Mouse (Mus musculus): ENCODE measurements at regions not wholly inside any gene's neighbourhood (a gene's known extent, or its start where the extent isn't known, plus 50 kb on each side); places are given as distances from the start of the nearest gene placed in this dataset.

- 26% methylated on average over 5 of the region's 5 CpGs for WGBS
- Histone ChIP-seq H3K9ac (ENCODE audit: low read depth, low read length) (no peak overlapping the region), H3K4me3 (ENCODE audit: low read length) (no peak overlapping the region), H3K4me2 (replicated peaks; ENCODE audit: low read depth, low read length) (no peak overlapping the region), H3K4me1 (ENCODE audit: control insufficient read depth, insufficient read depth, low read length) (no peaks in the 10 kb centered on the region), H3K9me3 (ENCODE audit: control insufficient read depth, low read length) (no peaks in the 10 kb centered on the region), H3K27me3 (ENCODE audit: control insufficient read depth, insufficient read depth, low read length) (no peaks in the 10 kb centered on the region), H3K27ac (ENCODE audit: low read depth, low read length) (no peak overlapping the region), H3K36me3 (ENCODE audit: control insufficient read depth, insufficient read depth, low read length) (no peaks in the 10 kb centered on the region)
- peak; percentile 93 for ATAC-seq (ENCODE audit: low FRiP score, low TSS enrichment)
These were observed 74.6 kb upstream of the Pabpc5 start for GRCm38 (mm10) chrX:119852436-119852835.

Measured in kidney, embryonic 14.5 days (tissue).